In genomic region chr2:169987186-169987585, GRCm38 (mm10) we compare ENCODE assay signal across 25 mouse cellular contexts.
DNase-seq lines count a peak whose midpoint lies in the region; ATAC-seq and TF ChIP-seq lines count a peak whose summit lies in the region.
"Had no signal": no experiment of that assay in that cellular context is flagged by ENCODE, and none has a peak within 500 bp of the region (broad histone marks: within the 10 kb centered on the region; RNA-seq: fewer than 3 reads in every experiment).

No protein-coding gene starts in this region.

- no peaks in the 10 kb centered on the region for H3K4me1 ChIP-seq in forebrain, embryonic 14.5 days (ENCODE audit: control insufficient read depth, insufficient read depth, low read length)
- H3K4me1 ChIP-seq in forebrain, postnatal 0 days (ENCODE audit: insufficient read depth) = no peaks in the 10 kb centered on the region
- no peaks in the 10 kb centered on the region for H3K4me1 ChIP-seq in heart, embryonic 14.5 days (ENCODE audit: control insufficient read depth in 2 of 2, insufficient read depth in 2 of 2, low read length in 2 of 2)
- H3K4me1 ChIP-seq in limb, embryonic 12.5 days (replicated peaks) = no peaks in the 10 kb centered on the region
- H3K4me1 ChIP-seq in limb, embryonic 10.5 days = peaks cover 3% of the 10 kb centered on the region; the same call in 1 of the 2 replicates
- H3K4me1 ChIP-seq: heart, embryonic 10.5 days; liver, embryonic 12.5 days had no signal

- no peak overlapping the region for H3K4me2 ChIP-seq in forebrain, embryonic 14.5 days (ENCODE audit: low read length)
- no peak overlapping the region for H3K4me2 ChIP-seq in forebrain, postnatal 0 days (ENCODE audit: low read depth)
- peak overlapping the region; percentile 34; the same call in 1 of the 2 replicates for H3K4me2 ChIP-seq in heart, embryonic 14.5 days (ENCODE audit: low read length)
- 0 out of 2 replicates have a peak overlapping the region, but pooled peaks have one; percentile 2 for H3K4me2 ChIP-seq in limb, embryonic 12.5 days
- H3K4me2 ChIP-seq: hindbrain, embryonic 14.5 days; kidney, embryonic 15.5 days had no signal

- ATAC-seq in forebrain, embryonic 14.5 days = no peak
- no peak for ATAC-seq in forebrain, postnatal 0 days
- no peak for ATAC-seq in heart, embryonic 14.5 days (ENCODE audit: insufficient number of reproducible peaks, insufficient read depth, low FRiP score, low read depth)
- no peak for ATAC-seq in limb, embryonic 12.5 days (ENCODE audit: insufficient number of reproducible peaks, insufficient read depth, low FRiP score, low TSS enrichment, low read depth)
- peak; percentile 26; the same call in 1 of the 2 replicates for ATAC-seq in megakaryocyte progenitor cell, adult 5-6 weeks (replicated peaks; ENCODE audit: poor library complexity)
- ATAC-seq: CD4-positive, CD25-positive, alpha-beta regulatory T cell, adult 4 months; forebrain, embryonic 16.5 days; intestine, postnatal 0 days; liver, embryonic 12.5 days; liver, postnatal 0 days; lung, postnatal 0 days had no signal

- H3K9me3 ChIP-seq in forebrain, embryonic 14.5 days (replicated peaks; ENCODE audit: control insufficient read depth, low read length) = no peaks in the 10 kb centered on the region
- no peaks in the 10 kb centered on the region for H3K9me3 ChIP-seq in forebrain, postnatal 0 days (ENCODE audit: low read length)
- H3K9me3 ChIP-seq in heart, embryonic 14.5 days (ENCODE audit: control insufficient read depth, low read length) = peaks cover 5% of the 10 kb centered on the region; the same call in 1 of the 2 replicates
- H3K9me3 ChIP-seq in limb, embryonic 12.5 days = 0 out of 2 replicates have a peak, but pooled peaks cover under 1% of the 10 kb centered on the region
- H3K9me3 ChIP-seq in limb, embryonic 10.5 days (replicated peaks) = no peaks in the 10 kb centered on the region
- H3K9me3 ChIP-seq: heart, embryonic 10.5 days; kidney, embryonic 15.5 days; liver, embryonic 12.5 days had no signal

- intact Hi-C loops in heart, postnatal 25 days (cut with DNase I) = no loop called here

- no peak overlapping the region for H3K9ac ChIP-seq in forebrain, embryonic 14.5 days (ENCODE audit: low read length)
- no peak overlapping the region for H3K9ac ChIP-seq in forebrain, postnatal 0 days
- no peak overlapping the region for H3K9ac ChIP-seq in heart, embryonic 14.5 days (ENCODE audit: low read length)
- H3K9ac ChIP-seq in limb, embryonic 12.5 days (replicated peaks) = no peak overlapping the region
- H3K9ac ChIP-seq: hindbrain, embryonic 14.5 days; kidney, embryonic 15.5 days; liver, embryonic 12.5 days; liver, postnatal 0 days had no signal

- peak; percentile 4 for DNase-seq in forebrain, embryonic 14.5 days (ENCODE audit: low spot score)
- DNase-seq in forebrain, postnatal 0 days = no peak
- no peak for DNase-seq in heart, postnatal 25 days (ENCODE audit: low spot score)
- DNase-seq in limb, embryonic 10.5 days (ENCODE audit: low spot score) = no peak
- DNase-seq: adrenal gland, postnatal 25 days; cerebellum, adult 11-12 months; cerebellum, adult 9-11 months; heart, adult 11 months; kidney, postnatal 36 days; liver, postnatal 0 days; midbrain, embryonic 14.5 days; thymus, adult 2 months; thymus, postnatal 36 days had no signal

- TF ChIP-seq CTCF in forebrain, postnatal 0 days (IDR thresholded peaks at IDR 0.05; ENCODE audit: low read depth) = no peak

- H3K27ac ChIP-seq in forebrain, embryonic 14.5 days (ENCODE audit: low read depth, low read length) = no peak overlapping the region
- no peak overlapping the region for H3K27ac ChIP-seq in forebrain, postnatal 0 days (ENCODE audit: low read depth, low read length)
- no peak overlapping the region for H3K27ac ChIP-seq in heart, embryonic 14.5 days (replicated peaks in 1 of 2; ENCODE audit: control insufficient read depth in 1 of 2, insufficient read depth in 1 of 2, low read depth in 2 of 2, low read length in 2 of 2)
- no peak overlapping the region for H3K27ac ChIP-seq in limb, embryonic 12.5 days
- no peak overlapping the region for H3K27ac ChIP-seq in limb, embryonic 10.5 days
- H3K27ac ChIP-seq: heart, embryonic 10.5 days; hindbrain, embryonic 14.5 days; kidney, embryonic 15.5 days; liver, embryonic 12.5 days; macrophage had no signal

- H3K36me3 ChIP-seq in forebrain, embryonic 14.5 days (ENCODE audit: control insufficient read depth, insufficient read depth, low read length) = no peaks in the 10 kb centered on the region
- H3K36me3 ChIP-seq in forebrain, postnatal 0 days (ENCODE audit: insufficient read depth) = no peaks in the 10 kb centered on the region
- no peaks in the 10 kb centered on the region for H3K36me3 ChIP-seq in heart, embryonic 14.5 days (ENCODE audit: control insufficient read depth, insufficient read depth, low read length)
- no peaks in the 10 kb centered on the region for H3K36me3 ChIP-seq in limb, embryonic 12.5 days
- H3K36me3 ChIP-seq in limb, embryonic 10.5 days = no peaks in the 10 kb centered on the region
- H3K36me3 ChIP-seq: heart, embryonic 10.5 days; kidney, embryonic 15.5 days; liver, embryonic 12.5 days had no signal

- H3K4me3 ChIP-seq in forebrain, embryonic 14.5 days (ENCODE audit: low read depth, low read length) = no peak overlapping the region
- H3K4me3 ChIP-seq in forebrain, postnatal 0 days (ENCODE audit: low read depth, low read length) = no peak overlapping the region
- H3K4me3 ChIP-seq in heart, embryonic 14.5 days (ENCODE audit: control insufficient read depth in 1 of 2, insufficient read depth in 1 of 2, low read depth in 1 of 2, low read length in 2 of 2) = no peak overlapping the region
- no peak overlapping the region for H3K4me3 ChIP-seq in limb, embryonic 12.5 days (replicated peaks)
- no peak overlapping the region for H3K4me3 ChIP-seq in limb, embryonic 10.5 days
- H3K4me3 ChIP-seq: heart, embryonic 10.5 days; kidney, embryonic 15.5 days; liver, embryonic 12.5 days had no signal

- H3K27me3 ChIP-seq in forebrain, embryonic 14.5 days (replicated peaks; ENCODE audit: control insufficient read depth, insufficient read depth, low read length) = no peaks in the 10 kb centered on the region
- no peaks in the 10 kb centered on the region for H3K27me3 ChIP-seq in forebrain, postnatal 0 days (ENCODE audit: insufficient read depth, low read length)
- H3K27me3 ChIP-seq in heart, embryonic 14.5 days (ENCODE audit: control insufficient read depth, insufficient read depth, low read length) = no peaks in the 10 kb centered on the region
- no peaks in the 10 kb centered on the region for H3K27me3 ChIP-seq in limb, embryonic 12.5 days
- H3K27me3 ChIP-seq in limb, embryonic 10.5 days (ENCODE audit: low read depth, poor library complexity, severe bottlenecking) = no peaks in the 10 kb centered on the region
- H3K27me3 ChIP-seq: kidney, embryonic 15.5 days; liver, embryonic 12.5 days had no signal

- WGBS in forebrain, embryonic 14.5 days = 63% methylated on average over 13 of the region's 13 CpGs
- 57% methylated on average over 13 of the region's 13 CpGs for WGBS in forebrain, postnatal 0 days
- WGBS in heart, embryonic 14.5 days = 57% methylated on average over 13 of the region's 13 CpGs
- WGBS in limb, embryonic 12.5 days = 61% methylated on average over 13 of the region's 13 CpGs
- 67% methylated on average over 13 of the region's 13 CpGs for WGBS in limb, embryonic 10.5 days

Comparison
In these comparisons a context has a peak if more than half of its experiments do, and no peak if none do; other contexts are left out.
1. H3K4me2 ChIP-seq: peak in heart, embryonic 14.5 days (single experiment) and limb, embryonic 12.5 days (single experiment); none in forebrain, embryonic 14.5 days (single experiment) and forebrain, postnatal 0 days (single experiment).